Mouse (Mus musculus) layer of hippocampus, postnatal 14 days (tissue): ENCODE data around the gene Nrg3. TPM values are rescaled to one million over a fixed set of nuclear protein-coding genes. Genes with fewer than 3 reads are reported as not detected.

Experiments used
- DNase-seq, 2 experiments: peaks; one replicate each; pipeline ENCODE4 v3.0.0; 2021 to 2022; ENCODE audit warnings: low spot score in 2 of 2, mixed read lengths in 1 of 2
- total RNA-seq, 2 experiments: library from RNA; stranded (reverse); gene quantifications; 2 replicates each; pipeline ENCODE4 v1.2.3; 2021

The Nrg3 gene
- total RNA-seq, 2 experiments from 2014 or later, result 68.4 to 75.1 TPM

- DNase-seq, result no peak
Observed at GRCm38 (mm10) chr14:38637070-38637469, 835.8 kb downstream of the Nrg3 start.

- DNase-seq, result no peak
Observed at GRCm38 (mm10) chr14:38630114-38630513, 842.8 kb downstream of the Nrg3 start.

GRCm38 (mm10) chr14:38629671-38630070, 843.2 kb downstream of the Nrg3 start:
- peak; percentile 22 to 69 for DNase-seq

- DNase-seq, result no peak
Observed at GRCm38 (mm10) chr14:38628862-38629619, 843.8 kb downstream of the Nrg3 start.

- no peak for DNase-seq
Observed at GRCm38 (mm10) chr14:38616969-38617368, 855.9 kb downstream of the Nrg3 start.

GRCm38 (mm10) chr14:38597735-38598134, 875.2 kb downstream of the Nrg3 start:
- DNase-seq, result no peak

- DNase-seq, result no peak
Observed at GRCm38 (mm10) chr14:38594297-38594696, 878.6 kb downstream of the Nrg3 start.

GRCm38 (mm10) chr14:38576796-38577195, 896.1 kb downstream of the Nrg3 start:
- no peak for DNase-seq

GRCm38 (mm10) chr14:38568184-38568583, 904.7 kb downstream of the Nrg3 start:
- DNase-seq, result no peak

GRCm38 (mm10) chr14:38566182-38566581, 906.7 kb downstream of the Nrg3 start:
- DNase-seq, result no peak

- DNase-seq, result no peak
Observed at GRCm38 (mm10) chr14:38554636-38555035, 918.3 kb downstream of the Nrg3 start.

- DNase-seq, result no peak
Observed at GRCm38 (mm10) chr14:38547257-38547656, 925.6 kb downstream of the Nrg3 start.

GRCm38 (mm10) chr14:38535181-38535580, 937.7 kb downstream of the Nrg3 start:
- DNase-seq, result no peak

GRCm38 (mm10) chr14:38533495-38533894, 939.4 kb downstream of the Nrg3 start:
- DNase-seq, result no peak

- no peak for DNase-seq
Observed at GRCm38 (mm10) chr14:38516232-38516631, 956.7 kb downstream of the Nrg3 start.

GRCm38 (mm10) chr14:38509016-38509415, 963.9 kb downstream of the Nrg3 start:
- no peak for DNase-seq

- DNase-seq, result no peak
Observed at GRCm38 (mm10) chr14:38494970-38495369, 977.9 kb downstream of the Nrg3 start.

GRCm38 (mm10) chr14:38447086-38447485, 1025.8 kb downstream of the Nrg3 start:
- peak; percentile 14 to 63 for DNase-seq

- no peak for DNase-seq
Observed at GRCm38 (mm10) chr14:38444788-38445187, 1028.1 kb downstream of the Nrg3 start.

GRCm38 (mm10) chr14:38433793-38434589, 1038.9 kb downstream of the Nrg3 start:
- DNase-seq, result no peak

GRCm38 (mm10) chr14:38374660-38375059, 1098.2 kb downstream of the Nrg3 start:
- DNase-seq, result peak in 1 of 2 experiments; percentile 14

GRCm38 (mm10) chr14:38340967-38341366, 1131.9 kb downstream of the Nrg3 start:
- DNase-seq, result no peak
